Mouse (Mus musculus): Measurements from ENCODE around the gene E2f8. TPM values are rescaled to one million over a fixed set of nuclear protein-coding genes. Genes with fewer than 3 reads are reported as not detected.

The E2f8 gene
- polyA plus RNA-seq, 1 experiment from 2014 or later = 21.9 TPM

GRCm38 (mm10) chr7:48883525-48884265 is 2.3 kb upstream of the E2f8 start:
- Histone ChIP-seq H3K4me3 (no peak overlapping the region), H3K27ac (no peak overlapping the region), H3K9me3 (no peaks in the 10 kb centered on the region), H3K27me3 (ENCODE audit: insufficient read depth, poor library complexity, severe bottlenecking) (no peaks in the 10 kb centered on the region; the same call in 1 of the 2 replicates), H3K36me3 (no peaks in the 10 kb centered on the region), H3K4me1 (peaks cover 38% of the 10 kb centered on the region)
- DNase-seq (ENCODE audit: low spot score) = no peak
- WGBS = 78% methylated on average over 4 of the region's 4 CpGs

GRCm38 (mm10) chr7:48881971-48882609 is 694 bp upstream of the E2f8 start:
- DNase-seq (ENCODE audit: low spot score) = peak; percentile 81
- no peaks in the 10 kb centered on the region for H3K9me3 ChIP-seq

GRCm38 (mm10) chr7:48880591-48881481 is 560 bp downstream of the E2f8 start:
- WGBS = under 1% methylated on average over 77 of the region's 77 CpGs
- Histone ChIP-seq H3K4me1 (peaks cover 25% of the 10 kb centered on the region), H3K27ac (peak overlapping the region; percentile 98)

More at GRCm38 (mm10) chr7:48881971-48882609, 694 bp upstream of the E2f8 start:
- Histone ChIP-seq H3K27ac (peak overlapping the region; percentile 98), H3K27me3 (ENCODE audit: insufficient read depth, poor library complexity, severe bottlenecking) (no peaks in the 10 kb centered on the region; the same call in 1 of the 2 replicates), H3K4me3 (peak overlapping the region; percentile 94), H3K36me3 (peaks cover 14% of the 10 kb centered on the region), H3K4me1 (peaks cover 25% of the 10 kb centered on the region)
- WGBS = 1% methylated on average over 28 of the region's 28 CpGs

GRCm38 (mm10) chr7:48879574-48879973 is 1.8 kb downstream of the E2f8 start:
- H3K27ac ChIP-seq = 0 out of 2 replicates have a peak overlapping the region, but pooled peaks have one; percentile 36
- H3K36me3 ChIP-seq = peaks cover 39% of the 10 kb centered on the region
- no peak for DNase-seq (ENCODE audit: low spot score)
- H3K9me3 ChIP-seq = no peaks in the 10 kb centered on the region
- peak overlapping the region; percentile 94 for H3K4me3 ChIP-seq
- WGBS = 59% methylated on average over 3 of the region's 3 CpGs
- H3K27me3 ChIP-seq (ENCODE audit: insufficient read depth, poor library complexity, severe bottlenecking) = no peaks in the 10 kb centered on the region; the same call in 1 of the 2 replicates
- peaks cover 22% of the 10 kb centered on the region for H3K4me1 ChIP-seq

More at GRCm38 (mm10) chr7:48880591-48881481, 560 bp downstream of the E2f8 start:
- H3K27me3 ChIP-seq (ENCODE audit: insufficient read depth, poor library complexity, severe bottlenecking) = no peaks in the 10 kb centered on the region; the same call in 1 of the 2 replicates
- DNase-seq (ENCODE audit: low spot score) = peak; percentile 100
- H3K36me3 ChIP-seq = peaks cover 26% of the 10 kb centered on the region
- peak overlapping the region; percentile 94 for H3K4me3 ChIP-seq
- H3K9me3 ChIP-seq = no peaks in the 10 kb centered on the region

GRCm38 (mm10) chr7:48877786-48878390 is 3.5 kb downstream of the E2f8 start:
- no peak for DNase-seq (ENCODE audit: low spot score)
- Histone ChIP-seq H3K36me3 (peaks cover 56% of the 10 kb centered on the region), H3K27me3 (ENCODE audit: insufficient read depth, poor library complexity, severe bottlenecking) (no peaks in the 10 kb centered on the region; the same call in 1 of the 2 replicates), H3K4me3 (no peak overlapping the region), H3K27ac (0 out of 2 replicates have a peak overlapping the region, but pooled peaks have one; percentile 6), H3K9me3 (no peaks in the 10 kb centered on the region), H3K4me1 (peaks cover 15% of the 10 kb centered on the region)
- 88% methylated on average over 15 of the region's 15 CpGs for WGBS

- no peak for DNase-seq (ENCODE audit: low spot score)
- Histone ChIP-seq H3K27me3 (ENCODE audit: insufficient read depth, poor library complexity, severe bottlenecking) (no peaks in the 10 kb centered on the region), H3K27ac (no peak overlapping the region), H3K4me3 (no peak overlapping the region), H3K9me3 (no peaks in the 10 kb centered on the region), H3K36me3 (peaks cover 69% of the 10 kb centered on the region), H3K4me1 (peaks cover 8% of the 10 kb centered on the region)
- 68% methylated on average over 4 of the region's 4 CpGs for WGBS
Observed at GRCm38 (mm10) chr7:48876526-48876925, 4.9 kb downstream of the E2f8 start.

GRCm38 (mm10) chr7:48875096-48875495 is 6.3 kb downstream of the E2f8 start:
- Histone ChIP-seq H3K9me3 (no peaks in the 10 kb centered on the region), H3K27me3 (ENCODE audit: insufficient read depth, poor library complexity, severe bottlenecking) (no peaks in the 10 kb centered on the region), H3K36me3 (peaks cover 84% of the 10 kb centered on the region), H3K4me1 (peaks cover 8% of the 10 kb centered on the region), H3K4me3 (no peak overlapping the region), H3K27ac (no peak overlapping the region)
- WGBS = 91% methylated on average over 14 of the region's 14 CpGs
- no peak for DNase-seq (ENCODE audit: low spot score)

- H3K27me3 ChIP-seq (ENCODE audit: insufficient read depth, poor library complexity, severe bottlenecking) = no peaks in the 10 kb centered on the region
- H3K4me3 ChIP-seq = no peak overlapping the region
- no peaks in the 10 kb centered on the region for H3K9me3 ChIP-seq
- H3K27ac ChIP-seq = no peak overlapping the region
- WGBS = 80% methylated on average over 11 of the region's 11 CpGs
- DNase-seq (ENCODE audit: low spot score) = no peak
- peaks cover 100% of the 10 kb centered on the region for H3K36me3 ChIP-seq
- H3K4me1 ChIP-seq = no peaks in the 10 kb centered on the region
Observed at GRCm38 (mm10) chr7:48871292-48871691, 10.1 kb downstream of the E2f8 start.

GRCm38 (mm10) chr7:48870579-48871180 is 10.7 kb downstream of the E2f8 start:
- 91% methylated on average over 21 of the region's 21 CpGs for WGBS
- Histone ChIP-seq H3K4me3 (no peak overlapping the region), H3K9me3 (no peaks in the 10 kb centered on the region), H3K36me3 (peaks cover 100% of the 10 kb centered on the region), H3K4me1 (no peaks in the 10 kb centered on the region), H3K27ac (no peak overlapping the region), H3K27me3 (ENCODE audit: insufficient read depth, poor library complexity, severe bottlenecking) (no peaks in the 10 kb centered on the region)
- no peak for DNase-seq (ENCODE audit: low spot score)

- 83% methylated on average over 6 of the region's 6 CpGs for WGBS
- peaks cover 100% of the 10 kb centered on the region for H3K36me3 ChIP-seq
- H3K27ac ChIP-seq = no peak overlapping the region
- H3K4me3 ChIP-seq = no peak overlapping the region
- no peak for DNase-seq (ENCODE audit: low spot score)
- H3K4me1 ChIP-seq = no peaks in the 10 kb centered on the region
- no peaks in the 10 kb centered on the region for H3K27me3 ChIP-seq (ENCODE audit: insufficient read depth, poor library complexity, severe bottlenecking)
- no peaks in the 10 kb centered on the region for H3K9me3 ChIP-seq
Observed at GRCm38 (mm10) chr7:48870144-48870543, 11.3 kb downstream of the E2f8 start.

- 95% methylated on average over 18 of the region's 18 CpGs for WGBS
- peaks cover 81% of the 10 kb centered on the region for H3K36me3 ChIP-seq
Observed at GRCm38 (mm10) chr7:48867576-48867975, 13.8 kb downstream of the E2f8 start.

More at GRCm38 (mm10) chr7:48867576-48867975, 13.8 kb downstream of the E2f8 start:
- DNase-seq (ENCODE audit: low spot score) = no peak
- Histone ChIP-seq H3K27me3 (ENCODE audit: insufficient read depth, poor library complexity, severe bottlenecking) (no peaks in the 10 kb centered on the region), H3K27ac (no peak overlapping the region), H3K9me3 (no peaks in the 10 kb centered on the region), H3K4me1 (0 out of 2 replicates have a peak, but pooled peaks cover 4% of the 10 kb centered on the region), H3K4me3 (no peak overlapping the region)
